Mouse (Mus musculus) hindbrain, embryonic 14.5 days (tissue): ENCODE results near the gene Gbgt1. TPM values are rescaled to one million over a fixed set of nuclear protein-coding genes. Genes with fewer than 3 reads are reported as not detected.
A peak's percentile ranks its signal among the peaks of the same experiment; 100 is the strongest.

Source experiments
- ATAC-seq: fragments of 200-750 bp; cut with Nextera tagmentation; 2 replicates; pipeline ENCODE4 v1.8.0; 2017; ENCODE audit warnings: moderate number of reproducible peaks, mild to moderate bottlenecking, moderate TSS enrichment, moderate library complexity; ENCODE audit not compliant: low FRiP score
- DNase-seq: peaks from one replicate; pipeline ENCODE4 v3.0.0-alpha.2; 2015; ENCODE audit warnings: low spot score
- H3K27ac ChIP-seq: fragments of 300-500 bp; sonication (generic); 2 replicates; pipeline ENCODE4 v1.5.1; 2014; ENCODE audit warnings: mild to moderate bottlenecking, moderate library complexity
- H3K27me3 ChIP-seq: fragments of 300-500 bp; sonication (generic); 2 replicates; pipeline ENCODE4 v1.6.1; 2014; ENCODE audit warnings: mild to moderate bottlenecking, low read length, mixed read lengths; ENCODE audit not compliant: control insufficient read depth, insufficient read depth
- H3K36me3 ChIP-seq: fragments of 300-500 bp; sonication (generic); replicated peaks from 2 replicates; pipeline ENCODE4 v1.6.1; 2014; ENCODE audit not compliant: control insufficient read depth, insufficient read depth
- H3K4me1 ChIP-seq: fragments of 300-500 bp; sonication (generic); replicated peaks from 2 replicates; pipeline ENCODE4 v1.6.1; 2014; ENCODE audit warnings: antibody characterized with exemption, low read length, mixed read lengths; ENCODE audit not compliant: control insufficient read depth, insufficient read depth
- H3K4me2 ChIP-seq: fragments of 300-500 bp; sonication (generic); replicated peaks from 2 replicates; pipeline ENCODE4 v1.6.1; 2014; ENCODE audit warnings: mild to moderate bottlenecking, moderate library complexity
- H3K4me3 ChIP-seq: fragments of 300-500 bp; sonication (generic); replicated peaks from 2 replicates; pipeline ENCODE4 v1.5.1; 2014; ENCODE audit warnings: mild to moderate bottlenecking, low read length
- H3K9ac ChIP-seq: fragments of 300-500 bp; sonication (generic); 2 replicates; pipeline ENCODE4 v1.6.1; 2014
- H3K9me3 ChIP-seq: fragments of 300-500 bp; sonication (generic); 2 replicates; pipeline ENCODE4 v1.6.1; 2016; ENCODE audit warnings: low read length; ENCODE audit not compliant: control insufficient read depth
- WGBS: fragments of 180-500 bp; shearing (Covaris S2); extraction: QIAGEN DNeasy Blood & Tissue Kit; methylation state at CpG from one replicate; pipeline ENCODE4 v1.1.7; 2014; 5-methylcytosine and 5-hydroxymethylcytosine counted together
- polyA plus RNA-seq: library from polyadenylated mRNA; unstranded; fragments of >200 nt; fragmentation: Nextera tagmentation; extraction: Ambion mirVana; gene quantifications from 2 replicates; pipeline ENCODE4 v1.2.1, GENCODE M21; 2014

The Gbgt1 gene
- 1.3 and 1.7 TPM in 2 replicates for polyA plus RNA-seq

DNA sequence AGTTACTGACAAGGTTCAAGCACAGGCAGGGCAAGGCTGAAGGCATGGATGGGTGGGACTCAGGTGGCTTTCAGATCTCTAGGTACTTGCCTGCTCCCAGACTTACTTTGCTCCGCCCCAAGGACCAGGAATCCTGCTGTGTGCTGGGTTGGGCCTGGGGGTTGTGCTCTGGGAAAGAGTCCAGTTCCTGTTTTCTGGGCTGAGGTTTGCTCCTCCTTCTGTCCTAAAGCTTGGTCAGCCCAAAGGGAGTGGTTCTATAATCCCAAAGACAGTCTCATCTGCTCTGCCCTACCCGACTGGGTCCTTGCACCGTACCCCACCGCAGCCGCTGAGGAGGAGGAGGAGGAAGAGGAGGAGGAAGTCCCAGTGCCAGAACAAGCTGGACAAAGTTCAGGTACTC, at the start of gene Gbgt1:
TSS of gene Gbgt1 (plus strand) at position 221 of the 400 bp plus-strand sequence.
- H3K4me3 ChIP-seq, result no peak within 1 kb of the TSS
- no peak within 1 kb of the TSS for H3K9ac ChIP-seq
- no peak within 1 kb of the TSS for H3K4me2 ChIP-seq
- no peaks in the 10 kb centered on the region for H3K4me1 ChIP-seq
- WGBS, result 80% methylated on average over 5 of the region's 5 CpGs
- H3K36me3 ChIP-seq, result no peaks in the 10 kb centered on the region
- no peaks in the 10 kb centered on the region for H3K9me3 ChIP-seq
- ATAC-seq (no peak), DNase-seq (no peak)
- H3K27ac ChIP-seq, result no peak within 1 kb of the TSS
- H3K27me3 ChIP-seq, result no peaks in the 10 kb centered on the region

DNA sequence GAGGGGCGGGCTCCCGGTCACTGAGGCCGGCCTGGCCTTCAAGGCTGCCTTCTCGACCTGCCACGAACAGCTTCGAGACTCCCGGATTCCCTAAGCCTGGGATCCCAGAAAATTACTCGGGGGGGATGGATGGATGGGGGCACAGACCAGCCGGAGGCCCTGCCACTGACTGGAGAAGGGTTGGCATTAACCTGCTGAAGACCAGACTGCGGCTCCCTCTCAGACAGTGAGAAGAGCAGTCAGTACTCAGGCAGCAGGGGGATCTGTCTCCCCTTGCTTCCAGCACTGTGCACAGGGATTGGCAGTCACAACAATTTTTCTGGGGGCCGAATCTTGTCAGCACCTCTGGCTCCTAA, 49.4 kb upstream of the Gbgt1 start:
- 8% methylated on average over 11 of the region's 11 CpGs for WGBS
- Histone ChIP-seq H3K4me1 (peaks cover 14% of the 10 kb centered on the region), H3K27ac (peak overlapping the region; percentile 87), H3K4me3 (peak overlapping the region; percentile 87), H3K36me3 (peaks cover 33% of the 10 kb centered on the region), H3K27me3 (no peaks in the 10 kb centered on the region), H3K9ac (peak overlapping the region; percentile 92), H3K4me2 (peak overlapping the region; percentile 95), H3K9me3 (no peaks in the 10 kb centered on the region)
- DNase-seq (no peak), ATAC-seq (peak; percentile 33; the same call in 1 of the 2 replicates)

DNA sequence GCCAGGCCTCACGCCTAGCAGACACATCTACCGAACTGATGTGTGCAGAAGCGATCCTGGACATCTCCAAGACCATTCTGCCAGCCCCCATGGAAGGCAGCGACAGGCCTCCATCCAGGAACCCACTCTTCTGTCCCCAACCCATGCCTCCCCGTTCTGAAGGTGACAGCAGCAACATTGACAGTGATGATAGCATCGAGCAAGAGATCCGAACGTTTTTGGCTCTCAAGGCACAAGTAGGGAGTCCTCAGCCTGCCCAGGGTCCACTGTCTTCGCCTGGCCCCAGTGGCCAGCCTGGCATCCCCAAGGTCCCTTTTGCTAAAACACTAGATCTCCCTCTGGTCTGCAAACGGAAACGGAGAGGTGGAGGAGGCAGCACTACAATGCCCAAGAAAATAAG, 45.0 kb upstream of the Gbgt1 start:
- Histone ChIP-seq H3K27ac (no peak overlapping the region), H3K9ac (no peak overlapping the region), H3K4me2 (no peak overlapping the region), H3K9me3 (no peaks in the 10 kb centered on the region), H3K4me3 (no peak overlapping the region), H3K36me3 (peaks cover 54% of the 10 kb centered on the region), H3K4me1 (0 out of 2 replicates have a peak, but pooled peaks cover 8% of the 10 kb centered on the region), H3K27me3 (no peaks in the 10 kb centered on the region)
- DNase-seq (no peak), ATAC-seq (no peak)
- WGBS, result 92% methylated on average over 11 of the region's 11 CpGs

DNA sequence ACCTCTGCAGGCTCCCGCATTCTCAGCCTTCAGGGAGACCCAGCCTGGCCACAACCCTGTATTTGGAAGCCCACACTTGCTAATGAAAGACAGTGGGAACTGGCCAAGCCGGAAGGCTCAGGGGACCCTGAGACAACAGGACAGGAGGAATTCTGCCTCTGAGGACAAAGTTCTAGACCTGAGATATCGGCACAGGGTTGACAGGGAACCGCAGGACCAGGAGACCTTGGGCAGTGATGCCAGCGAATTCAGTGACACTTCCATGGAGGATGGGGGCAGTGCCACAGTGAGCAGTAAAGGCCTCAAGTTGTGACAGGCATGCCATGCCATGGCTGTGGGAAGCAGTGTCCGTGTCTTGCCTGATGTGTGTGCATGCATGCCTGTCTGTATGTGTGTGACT, 43.2 kb upstream of the Gbgt1 start:
- no peak overlapping the region for H3K27ac ChIP-seq
- H3K4me1 ChIP-seq, result no peaks in the 10 kb centered on the region
- H3K27me3 ChIP-seq, result no peaks in the 10 kb centered on the region
- no peak overlapping the region for H3K9ac ChIP-seq
- 93% methylated on average over 6 of the region's 6 CpGs for WGBS
- H3K4me2 ChIP-seq, result no peak overlapping the region
- DNase-seq, result no peak
- H3K36me3 ChIP-seq, result peaks cover 54% of the 10 kb centered on the region
- no peaks in the 10 kb centered on the region for H3K9me3 ChIP-seq
- ATAC-seq, result no peak
- H3K4me3 ChIP-seq, result no peak overlapping the region

DNA sequence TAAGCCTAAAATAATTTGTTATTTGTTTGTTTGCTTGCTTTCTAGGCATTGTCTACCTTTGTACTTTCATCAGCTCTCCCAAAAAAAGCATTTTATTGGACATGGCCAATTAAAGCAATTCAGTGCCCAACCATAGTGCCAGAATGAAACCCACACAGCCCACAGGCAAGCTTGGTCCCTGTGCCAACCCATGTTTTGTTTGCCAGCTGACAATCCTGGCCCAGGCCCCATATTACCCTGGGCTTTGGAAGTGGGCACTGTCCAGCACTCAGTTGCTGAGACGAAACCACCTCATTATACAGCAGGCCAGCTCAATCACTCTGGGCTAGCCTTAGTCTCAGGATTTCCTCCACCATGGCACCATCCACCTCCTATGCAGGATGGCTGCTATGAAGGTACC, 40.1 kb upstream of the Gbgt1 start:
- Histone ChIP-seq H3K27me3 (no peaks in the 10 kb centered on the region), H3K9me3 (no peaks in the 10 kb centered on the region), H3K4me1 (no peaks in the 10 kb centered on the region), H3K9ac (no peak overlapping the region), H3K27ac (no peak overlapping the region), H3K4me3 (no peak overlapping the region), H3K36me3 (peaks cover 28% of the 10 kb centered on the region), H3K4me2 (no peak overlapping the region)
- DNase-seq (no peak), ATAC-seq (no peak)
- WGBS, result 64% methylated on average over 1 of the region's 1 CpGs

DNA sequence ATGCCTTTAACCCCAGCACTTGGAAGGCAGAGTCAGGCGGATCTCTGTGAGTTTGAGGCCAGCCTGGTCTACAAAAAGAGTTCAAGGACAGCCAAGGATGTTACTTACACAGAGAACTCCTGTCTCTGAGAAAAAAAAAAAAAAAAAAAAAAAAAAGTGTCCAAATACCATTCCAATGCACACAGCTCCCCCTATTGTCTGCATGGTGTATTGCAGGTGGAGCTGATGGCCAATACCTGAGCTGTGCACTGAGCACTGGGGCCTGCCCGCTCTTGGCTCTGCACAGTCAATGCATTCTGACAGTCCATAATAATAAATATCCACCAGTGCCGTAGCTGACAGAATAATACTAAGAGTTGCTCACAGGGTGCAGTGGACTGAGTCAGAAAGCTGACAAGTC, 32.8 kb upstream of the Gbgt1 start:
- WGBS, result 48% methylated on average over 3 of the region's 3 CpGs
- no peaks in the 10 kb centered on the region for H3K27me3 ChIP-seq
- H3K9me3 ChIP-seq, result no peaks in the 10 kb centered on the region
- H3K4me1 ChIP-seq, result peaks cover 12% of the 10 kb centered on the region
- ATAC-seq (no peak), DNase-seq (peak; percentile 49)
- H3K36me3 ChIP-seq, result no peaks in the 10 kb centered on the region
- H3K4me3 ChIP-seq, result no peak overlapping the region
- no peak overlapping the region for H3K9ac ChIP-seq
- H3K4me2 ChIP-seq, result no peak overlapping the region
- H3K27ac ChIP-seq, result no peak overlapping the region

DNA sequence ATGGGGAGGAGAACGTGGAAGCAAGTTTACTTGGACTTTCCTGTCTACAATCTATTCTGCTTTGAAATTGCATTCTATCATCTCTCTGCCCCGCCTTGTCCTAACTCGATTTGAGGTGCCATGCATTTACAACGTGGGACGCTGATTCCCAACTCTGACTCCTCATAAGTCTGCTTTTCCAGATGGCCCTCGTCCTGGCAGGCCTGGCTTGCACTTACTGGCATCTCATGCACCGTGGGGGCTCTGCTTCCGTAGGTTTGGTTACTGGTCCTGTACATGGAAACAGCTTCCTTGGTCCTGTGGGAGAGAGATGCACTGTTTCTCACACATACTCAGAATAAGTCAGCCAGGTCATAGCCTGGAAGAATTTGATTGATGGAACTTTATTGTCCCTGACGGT, 31.8 kb upstream of the Gbgt1 start:
- Histone ChIP-seq H3K4me2 (no peak overlapping the region), H3K27me3 (no peaks in the 10 kb centered on the region), H3K27ac (no peak overlapping the region), H3K4me3 (no peak overlapping the region), H3K9me3 (no peaks in the 10 kb centered on the region), H3K9ac (no peak overlapping the region), H3K4me1 (peaks cover 13% of the 10 kb centered on the region), H3K36me3 (peaks cover 7% of the 10 kb centered on the region)
- WGBS, result 80% methylated on average over 9 of the region's 9 CpGs
- DNase-seq (no peak), ATAC-seq (no peak)

DNA sequence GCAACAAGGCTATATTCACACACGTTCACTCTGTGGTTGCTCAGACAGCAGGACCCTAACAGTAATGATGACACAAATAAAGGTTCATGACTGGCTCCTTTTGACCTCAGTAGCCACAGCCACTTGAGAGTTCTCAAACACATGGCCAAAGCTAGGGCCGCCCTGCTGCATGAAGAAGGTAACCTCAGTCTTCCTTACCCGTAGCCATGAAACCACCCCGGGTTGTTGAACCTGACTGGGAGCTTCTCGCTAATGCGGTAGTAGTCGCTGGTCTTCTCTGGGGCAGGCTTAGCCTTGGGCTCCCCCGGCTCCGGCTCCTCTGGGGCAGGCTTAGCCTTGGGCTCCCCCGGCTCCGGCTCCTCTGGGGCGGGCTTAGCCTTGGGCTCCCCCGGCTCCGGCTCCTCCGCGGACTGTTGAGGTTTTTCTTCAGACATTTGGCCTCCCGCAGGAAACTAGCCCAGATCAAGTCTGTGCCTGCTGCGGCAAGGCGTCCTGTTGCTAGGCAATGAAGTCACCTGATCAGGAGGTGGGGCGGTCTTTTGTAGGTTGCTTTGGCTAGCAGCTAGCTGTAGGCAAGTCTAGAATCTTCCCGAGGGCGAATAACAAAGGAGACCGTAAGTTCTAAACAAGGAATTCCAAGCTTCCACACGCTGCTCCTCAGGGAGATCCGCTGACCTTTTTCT, 30.7 kb upstream of the Gbgt1 start, which contains the start of gene 1700007K13Rik:
TSS of gene 1700007K13Rik (minus strand) at position 497 of the 683 bp plus-strand sequence.
- Histone ChIP-seq H3K9ac (no peak within 1 kb of the TSS), H3K27ac (no peak within 1 kb of the TSS; the same call in 1 of the 2 replicates), H3K9me3 (no peaks in the 10 kb centered on the region), H3K4me2 (peak within 1 kb of the TSS; percentile 53), H3K27me3 (no peaks in the 10 kb centered on the region), H3K4me1 (peaks cover 13% of the 10 kb centered on the region), H3K4me3 (peak within 1 kb of the TSS; percentile 11), H3K36me3 (peaks cover 17% of the 10 kb centered on the region)
- peak; percentile 62; the same call in 1 of the 2 replicates for ATAC-seq
- peak; percentile 71 for DNase-seq
- WGBS, result 5% methylated on average over 25 of the region's 25 CpGs

DNA sequence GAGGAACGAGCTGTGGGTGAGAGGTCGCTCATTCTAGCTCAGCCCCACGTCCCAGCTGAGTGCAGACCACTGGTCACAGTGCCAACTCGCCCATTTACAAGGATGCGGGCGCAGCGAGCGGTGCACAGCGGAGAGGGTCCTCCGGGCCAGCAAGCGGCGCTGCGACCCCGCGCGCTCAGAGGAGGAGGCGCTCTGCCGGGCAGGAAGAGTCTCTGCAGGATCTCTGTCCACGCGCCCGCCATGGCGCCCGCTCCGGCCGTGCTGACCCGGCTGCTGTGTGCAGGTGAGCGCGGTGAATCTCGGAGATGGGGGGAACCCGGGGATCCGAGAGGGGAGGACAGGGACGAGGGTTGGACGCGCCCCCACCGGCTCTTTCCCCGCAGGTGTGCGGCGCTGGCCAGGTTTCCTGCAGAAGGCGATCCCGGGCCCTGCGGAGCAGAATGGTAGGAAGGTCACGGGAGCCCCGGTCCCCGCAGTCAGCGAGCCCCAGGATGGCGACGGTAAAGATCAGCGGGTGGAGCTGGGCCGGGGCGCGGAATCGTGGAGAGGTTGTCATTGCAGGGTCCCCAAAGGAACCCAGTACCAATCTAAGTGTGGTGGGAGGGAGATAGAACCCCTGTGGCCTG, 28.7 kb upstream of the Gbgt1 start, which contains the start of gene Mrps2:
TSS of gene Mrps2 (plus strand) at position 207 of the 626 bp plus-strand sequence.
- ATAC-seq, result peak; percentile 90
- WGBS, result under 1% methylated on average over 52 of the region's 52 CpGs
- H3K27me3 ChIP-seq, result no peaks in the 10 kb centered on the region
- peaks cover 32% of the 10 kb centered on the region for H3K36me3 ChIP-seq
- peak; percentile 89 for DNase-seq
- H3K27ac ChIP-seq, result 0 out of 2 replicates have a peak within 1 kb of the TSS, but pooled peaks have one; percentile 23
- peak within 1 kb of the TSS; percentile 81 for H3K4me3 ChIP-seq
- H3K9ac ChIP-seq, result peak within 1 kb of the TSS; percentile 89
- H3K4me2 ChIP-seq, result peak within 1 kb of the TSS; percentile 68
- no peaks in the 10 kb centered on the region for H3K9me3 ChIP-seq
- H3K4me1 ChIP-seq, result peaks cover 13% of the 10 kb centered on the region
